Mouse (Mus musculus) midbrain, embryonic 14.5 days (tissue): Measurements from ENCODE around the gene Inpp5d. TPM values are rescaled to one million over a fixed set of nuclear protein-coding genes. Genes with fewer than 3 reads are reported as not detected.

Source experiments
- polyA plus RNA-seq: library from polyadenylated mRNA; unstranded; fragments of >200 nt; fragmentation: Nextera tagmentation; extraction: Ambion mirVana; gene quantifications from 2 replicates; pipeline ENCODE4 v1.2.1, GENCODE M21; 2014

Gene Inpp5d
- polyA plus RNA-seq, 1 experiment from 2014 or later: 4.6 TPM

Other genes starting within 250 kb of the Inpp5d start
- gene Kcnj13, start 225.6 kb upstream of the Inpp5d start, polyA plus RNA-seq: 1.1 and 3.2 TPM in 2 replicates
- gene Snorc, start 150.0 kb upstream of the Inpp5d start, polyA plus RNA-seq: 1.1 TPM in 1 of 2 replicates, not detected in the other
- gene Neu2, start 110.4 kb upstream of the Inpp5d start, polyA plus RNA-seq: 0.13 and 0.23 TPM in 2 replicates
- 13.0 and 16.6 TPM in 2 replicates for gene Ngef, start 46.4 kb upstream of the Inpp5d start, polyA plus RNA-seq
- 66.5 and 77.2 TPM in 2 replicates for gene Atg16l1, start 135.6 kb downstream of the Inpp5d start, polyA plus RNA-seq
- gene Sag, start 183.4 kb downstream of the Inpp5d start, polyA plus RNA-seq: 2.1 and 3.0 TPM in 2 replicates
- 48.0 and 50.2 TPM in 2 replicates for gene Dgkd, start 233.0 kb downstream of the Inpp5d start, polyA plus RNA-seq